Mouse (Mus musculus): ENCODE results near the gene Sult1a1.

The Sult1a1 gene

DNA sequence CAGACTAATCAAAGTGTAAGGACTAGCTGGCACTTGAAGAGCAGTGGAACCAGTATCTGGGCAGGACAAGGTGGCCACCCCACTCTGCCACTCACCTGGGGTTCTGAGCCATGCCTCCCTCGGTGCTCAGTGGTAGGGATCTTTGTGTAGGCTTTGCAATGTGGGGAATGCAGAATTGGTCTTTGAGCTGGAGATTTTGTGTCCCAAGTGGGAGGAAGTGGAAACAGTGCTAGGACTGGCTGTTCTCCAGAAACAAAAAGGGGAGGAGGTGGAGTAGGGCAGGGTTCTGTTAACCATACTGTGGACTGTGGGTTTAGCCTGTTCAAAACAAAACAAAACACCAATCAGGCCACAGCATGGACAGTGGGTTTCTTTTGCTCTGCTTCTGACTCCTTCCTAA lies at the start of gene Sult1a1:
Gene Sult1a1, minus strand, starts transcription at position 226 of the 400 bp plus-strand sequence.
- peak in 1 of 2 experiments; percentile 37 for DNase-seq

DNA sequence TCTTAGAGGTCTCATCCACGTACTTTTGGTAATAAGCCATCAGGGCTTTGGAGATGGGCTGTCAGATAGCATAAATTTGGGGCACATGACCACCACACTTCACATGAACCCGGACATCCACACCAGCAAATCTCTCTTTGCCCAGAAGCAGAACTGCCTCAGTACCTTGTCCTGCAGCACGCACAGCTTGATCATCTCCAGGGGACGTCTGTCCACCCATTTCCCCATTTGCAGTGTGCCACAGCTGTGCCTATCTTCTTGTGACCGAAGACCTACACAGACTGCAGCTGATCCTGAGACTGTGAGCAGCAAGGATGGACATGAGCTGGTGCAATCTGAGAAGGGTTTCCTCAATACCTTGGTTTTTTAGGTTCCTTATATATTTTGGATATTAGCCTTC lies 49.4 kb upstream of the Sult1a1 start:
- no peak for DNase-seq

DNA sequence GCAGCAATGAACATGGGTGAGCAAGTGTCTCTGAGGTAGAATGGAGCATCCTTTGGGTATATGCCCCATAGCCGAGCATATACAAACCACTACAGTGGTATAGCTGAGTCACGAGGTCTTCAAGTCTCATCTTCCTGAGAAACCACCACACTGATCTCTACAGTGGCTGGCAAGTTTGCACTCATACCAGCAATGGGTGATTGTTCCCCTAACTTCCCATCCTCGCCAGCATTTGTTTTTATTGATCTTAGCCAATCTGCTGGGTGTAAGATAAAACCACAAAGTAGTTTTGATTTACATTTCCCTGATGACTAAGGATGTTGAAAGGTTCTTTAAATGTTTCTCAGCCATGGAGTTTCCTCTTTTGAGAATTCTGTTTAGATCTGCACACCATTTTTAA lies 48.8 kb upstream of the Sult1a1 start:
- DNase-seq: no peak

DNA sequence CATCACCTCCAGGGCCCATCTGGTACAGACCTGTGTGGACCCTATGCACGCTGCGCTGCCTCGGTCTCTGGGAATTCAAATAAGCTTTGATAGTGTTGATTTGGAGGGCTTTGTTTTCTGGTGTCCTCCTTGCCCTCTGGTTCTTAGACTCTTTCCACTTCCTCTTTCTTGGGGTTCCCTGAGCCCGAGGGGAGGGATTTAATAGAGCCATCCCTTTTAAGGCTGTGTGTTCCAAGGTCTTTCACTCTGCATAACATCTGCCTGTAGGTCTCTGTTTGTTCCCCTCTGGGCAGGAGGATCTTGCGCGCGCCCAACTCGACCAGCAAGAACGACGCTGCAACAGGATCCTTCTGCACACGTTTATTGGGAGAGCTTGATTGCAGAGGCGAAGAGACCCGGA lies 45.4 kb upstream of the Sult1a1 start:
- no peak for DNase-seq

DNA sequence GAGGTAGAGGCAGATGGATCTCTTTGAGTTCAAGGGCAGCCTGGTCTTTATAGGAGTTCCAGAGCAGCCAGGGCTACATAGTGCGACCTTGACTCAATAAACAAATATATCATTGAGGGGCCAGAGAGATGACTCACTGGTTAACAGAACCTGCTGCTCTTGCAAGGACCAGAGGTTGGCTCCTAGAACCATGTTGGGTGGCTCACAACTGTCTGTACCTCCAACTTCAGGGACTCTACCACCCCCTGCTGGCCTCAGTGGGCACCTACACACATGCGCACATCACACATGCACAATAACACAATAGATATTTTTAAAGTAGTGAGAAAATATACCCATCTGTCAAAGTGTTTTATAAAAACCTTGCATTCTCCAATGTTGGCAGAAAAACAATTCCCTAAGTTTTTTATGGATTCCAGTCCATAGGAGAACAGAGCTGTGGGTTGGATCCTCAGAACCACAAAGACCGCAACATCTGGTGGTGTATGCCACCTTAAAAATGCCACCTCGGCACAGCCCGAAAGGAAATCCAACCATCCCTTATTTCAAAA lies 42.6 kb upstream of the Sult1a1 start:
- DNase-seq: no peak

DNA sequence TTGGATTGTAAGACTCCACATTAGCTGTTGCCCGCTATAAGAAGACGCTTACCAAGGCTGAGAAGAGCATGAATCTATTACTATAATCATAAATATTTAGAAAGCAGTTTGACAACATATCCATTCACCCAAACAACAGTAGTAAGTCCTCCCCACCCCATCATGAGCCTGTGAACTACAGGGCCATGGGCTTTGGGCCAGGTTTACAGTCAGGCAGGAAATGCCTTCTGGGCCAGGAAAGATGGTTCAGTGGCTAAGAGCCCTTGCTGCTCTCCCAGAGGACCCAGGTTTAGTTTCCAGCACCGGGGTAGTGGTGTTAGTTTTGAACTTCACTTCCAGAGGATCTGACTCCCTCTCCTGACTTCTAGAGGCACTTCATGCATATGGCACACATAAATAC lies 41.3 kb upstream of the Sult1a1 start:
- no peak for DNase-seq

DNA sequence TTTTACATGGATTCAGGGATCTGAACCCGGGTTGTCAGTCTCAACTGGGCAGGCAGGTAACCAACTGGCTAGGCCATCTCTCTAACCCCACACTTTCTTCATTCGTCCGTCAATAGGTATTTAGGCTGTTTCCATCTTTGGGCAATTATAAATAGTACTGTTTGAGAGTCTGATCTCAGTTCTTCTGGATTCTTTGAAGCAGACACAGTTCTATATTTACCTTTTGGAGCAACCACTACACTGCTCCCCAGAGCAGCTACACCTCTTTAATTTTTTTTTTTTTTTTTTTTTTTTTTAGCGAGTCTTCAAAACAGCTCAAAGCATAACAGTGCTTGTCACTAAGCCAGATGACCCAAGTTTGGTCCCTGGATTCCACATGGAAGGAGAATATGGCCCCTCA lies 39.4 kb upstream of the Sult1a1 start:
- no peak for DNase-seq

DNA sequence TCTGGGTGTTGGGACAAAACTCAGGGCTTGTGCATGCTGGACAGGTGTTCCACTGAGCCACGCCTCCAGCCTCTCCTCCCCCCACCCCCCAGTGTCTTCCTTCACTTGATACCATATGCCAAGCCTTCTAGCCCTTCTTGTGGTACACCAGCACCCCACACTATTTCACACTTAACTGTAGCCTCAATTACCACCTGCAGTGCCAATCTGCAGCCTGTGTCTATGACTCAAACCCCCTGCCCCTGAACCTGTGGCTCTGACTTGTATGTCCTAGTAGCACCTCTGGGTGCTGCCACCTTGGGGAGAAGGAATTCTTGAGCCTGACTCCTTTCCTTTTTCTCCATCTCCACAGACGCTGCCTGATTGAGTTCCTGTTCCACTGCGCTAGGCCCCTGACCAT lies 35.7 kb upstream of the Sult1a1 start:
- DNase-seq: no peak

DNA sequence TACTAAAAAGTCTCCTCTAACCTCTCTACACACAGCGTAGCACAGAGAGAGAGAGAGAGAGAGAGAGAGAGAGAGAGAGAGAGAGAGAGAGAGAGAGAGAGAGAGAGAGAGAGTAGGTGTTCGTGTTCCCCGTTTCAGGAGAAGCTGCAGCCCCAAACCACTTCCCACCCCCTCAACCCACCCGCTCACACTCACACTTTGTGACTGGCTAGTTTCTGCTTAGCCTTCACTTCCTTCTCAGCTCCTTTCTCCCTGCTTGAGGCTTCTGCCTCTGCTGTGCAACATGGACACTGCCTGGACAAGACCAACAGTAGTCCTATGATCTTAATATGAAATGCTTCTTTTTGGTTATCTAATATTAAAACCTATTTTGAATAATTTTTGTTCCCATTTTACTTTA lies 34.0 kb upstream of the Sult1a1 start:
- no peak for DNase-seq

DNA sequence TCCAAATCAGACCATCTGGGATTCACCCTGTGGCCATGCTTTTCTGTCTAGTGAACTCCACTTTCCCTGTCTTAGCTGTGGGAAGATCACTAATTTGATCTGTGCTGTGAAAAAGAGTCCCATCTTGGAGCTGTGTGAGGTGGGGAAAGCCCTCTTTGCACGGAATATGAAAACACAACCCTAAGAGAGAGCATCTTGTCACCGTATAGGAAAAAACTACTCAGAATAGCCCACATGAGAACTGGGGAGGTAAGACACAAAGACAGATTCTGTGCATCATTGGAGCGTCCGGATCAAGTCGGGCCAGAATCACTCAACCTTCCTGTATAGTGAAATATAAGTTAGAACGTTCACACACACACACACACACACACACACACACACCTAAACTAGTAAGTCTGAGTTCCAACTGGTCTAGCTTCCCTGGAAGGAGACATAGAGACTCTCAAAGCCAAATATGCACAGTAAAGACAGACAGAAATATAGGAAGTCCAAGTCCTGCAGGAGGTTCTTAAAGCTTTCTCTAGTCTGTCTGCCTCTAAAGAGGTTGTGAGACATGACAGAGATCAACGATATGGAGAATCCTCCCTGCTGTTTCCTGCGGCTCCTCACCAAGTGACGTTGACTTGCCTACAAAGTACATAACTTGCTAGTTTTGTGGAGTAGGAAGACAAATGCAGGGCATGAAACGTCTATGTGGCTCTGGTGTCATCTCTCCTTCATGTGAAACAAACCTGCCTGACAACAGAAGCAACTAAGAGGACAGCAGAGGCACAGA lies 32.1 kb upstream of the Sult1a1 start:
- DNase-seq: no peak

DNA sequence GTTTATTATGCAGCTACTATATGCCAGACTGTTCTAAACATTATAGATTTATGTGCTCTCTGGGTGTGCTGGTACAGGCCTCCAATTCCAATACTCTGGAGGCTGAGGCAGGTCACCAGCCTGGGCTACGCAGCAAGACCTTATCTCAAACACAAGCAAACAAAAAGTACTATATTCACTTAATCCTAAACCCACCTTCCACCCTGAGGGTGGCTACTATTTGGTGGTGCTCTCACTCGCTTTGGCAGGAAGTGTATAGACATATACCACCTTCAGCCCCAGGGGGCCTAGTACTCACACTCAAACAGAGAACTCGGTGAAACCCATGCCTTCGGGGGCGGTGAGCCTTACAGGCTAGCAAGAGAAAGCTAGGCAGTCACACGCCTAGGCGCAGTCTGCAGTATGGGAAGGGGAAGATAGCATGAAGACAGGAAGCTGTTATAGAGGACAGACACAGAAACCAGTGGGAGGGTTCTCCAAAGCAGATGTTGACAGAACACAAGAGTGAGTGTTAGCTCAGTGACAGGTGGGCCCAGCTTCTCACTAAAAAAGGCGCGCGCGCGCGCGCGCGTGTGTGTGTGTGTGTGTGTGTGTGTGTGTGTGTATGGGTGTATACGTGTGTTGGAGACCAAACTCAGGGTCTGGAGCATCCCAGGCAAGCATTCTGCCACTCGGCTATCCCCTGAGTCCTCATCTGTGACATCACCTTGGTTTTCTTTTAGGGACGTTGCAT lies 31.4 kb upstream of the Sult1a1 start, which contains the start of gene Coro1a:
Gene Coro1a, minus strand, starts transcription at position 346 of the 733 bp plus-strand sequence.
- DNase-seq: no peak

DNA sequence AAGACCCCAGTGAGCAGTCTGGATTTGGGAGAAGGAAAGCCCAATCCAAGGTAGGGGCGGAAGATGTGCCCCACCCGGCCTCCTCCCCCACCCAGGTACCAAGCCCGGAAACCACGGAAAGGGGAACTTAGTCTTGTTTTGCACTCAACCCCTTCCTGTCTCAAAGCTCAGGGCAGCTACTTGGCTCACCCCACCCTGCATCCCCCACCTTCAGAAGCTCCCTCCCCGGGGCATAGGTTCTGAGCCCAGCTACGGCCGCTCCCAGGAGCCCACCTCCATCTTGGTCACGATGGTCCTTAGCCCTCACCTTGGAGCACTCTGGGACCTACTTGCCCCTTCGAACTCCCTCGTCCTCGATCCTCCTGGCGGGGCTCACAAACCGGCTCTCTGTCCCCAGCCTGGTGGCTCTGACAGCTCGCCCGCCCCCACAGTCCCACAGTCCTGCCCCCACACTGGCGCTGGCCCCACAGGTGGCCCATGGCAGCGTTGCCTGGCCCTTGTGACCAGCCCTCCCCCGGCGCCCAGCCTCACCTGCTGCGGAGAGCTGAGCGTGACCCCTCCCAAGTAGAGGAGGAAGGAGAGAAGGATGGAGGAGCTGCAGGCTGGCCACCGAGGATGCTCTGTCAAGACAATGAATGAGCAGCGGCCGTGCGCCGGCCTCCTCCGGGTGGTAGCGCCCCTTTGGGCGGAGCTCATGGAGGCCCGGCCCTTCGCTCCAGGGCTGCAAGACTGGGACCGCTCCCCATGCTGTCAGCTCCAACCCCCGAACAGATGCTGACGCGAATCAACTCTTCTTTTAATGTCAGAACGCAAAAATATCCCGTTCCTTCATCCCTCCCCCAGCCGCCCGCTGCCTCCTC lies 28.1 kb upstream of the Sult1a1 start:
- DNase-seq: peak; percentile 77 to 84

DNA sequence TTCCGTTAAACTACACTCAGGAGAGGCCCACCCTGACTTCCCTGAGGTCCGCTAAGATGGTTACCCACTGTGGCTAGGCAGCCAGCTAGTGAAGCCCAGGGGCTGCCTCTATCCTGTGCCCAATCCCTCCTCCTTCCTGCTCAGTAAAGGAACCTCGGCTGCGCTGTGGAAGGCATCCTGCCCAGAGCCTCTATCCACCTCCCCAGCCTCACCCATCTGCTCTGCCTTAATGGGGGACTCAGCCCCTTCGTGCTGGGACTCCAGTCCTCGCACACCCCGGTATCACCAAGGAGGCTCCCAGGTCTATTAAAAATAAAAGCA lies 27.5 kb upstream of the Sult1a1 start:
- DNase-seq: no peak

DNA sequence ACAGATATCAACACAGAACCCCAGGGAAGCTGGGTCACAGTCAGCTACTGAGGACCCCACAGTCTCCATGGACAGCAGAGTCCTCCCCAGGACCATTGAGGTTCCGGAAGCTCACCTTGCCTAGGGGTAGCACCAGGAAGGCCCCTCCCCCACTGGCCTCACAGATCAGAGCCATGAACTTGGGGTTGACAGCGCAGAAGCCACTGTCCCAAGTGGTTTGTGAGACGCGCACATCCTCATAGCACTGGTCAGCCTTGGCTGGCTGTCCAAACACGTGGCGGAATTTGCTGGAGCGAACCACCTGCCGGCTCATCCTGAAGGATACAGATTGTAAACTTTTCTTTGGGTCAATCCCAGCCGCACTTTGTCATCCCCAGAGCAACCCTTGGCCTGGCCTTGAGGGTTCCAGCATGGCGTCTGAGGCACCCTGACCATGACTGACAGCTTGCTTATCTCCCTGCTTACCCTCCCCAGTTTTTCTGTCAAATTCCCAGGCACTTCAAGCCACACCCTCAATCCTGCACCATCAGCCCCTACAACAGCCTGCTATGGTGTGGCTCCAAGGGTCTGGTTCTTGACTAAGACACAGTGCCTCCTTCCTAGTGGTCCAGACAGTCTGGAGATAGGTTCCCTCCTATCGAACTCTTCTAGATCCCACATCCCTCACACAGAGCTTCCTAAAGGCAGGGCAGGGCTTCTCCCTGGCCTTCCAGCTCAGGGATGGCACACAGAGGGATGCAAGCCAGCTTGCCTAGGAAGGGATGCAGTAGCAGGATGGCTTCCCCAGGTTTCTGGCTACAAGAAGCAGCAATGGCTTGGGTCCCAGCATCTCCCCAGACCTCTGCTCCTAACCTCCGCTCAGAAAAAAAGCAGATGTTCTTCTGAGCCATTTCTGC lies 26.9 kb upstream of the Sult1a1 start:
- no peak for DNase-seq

DNA sequence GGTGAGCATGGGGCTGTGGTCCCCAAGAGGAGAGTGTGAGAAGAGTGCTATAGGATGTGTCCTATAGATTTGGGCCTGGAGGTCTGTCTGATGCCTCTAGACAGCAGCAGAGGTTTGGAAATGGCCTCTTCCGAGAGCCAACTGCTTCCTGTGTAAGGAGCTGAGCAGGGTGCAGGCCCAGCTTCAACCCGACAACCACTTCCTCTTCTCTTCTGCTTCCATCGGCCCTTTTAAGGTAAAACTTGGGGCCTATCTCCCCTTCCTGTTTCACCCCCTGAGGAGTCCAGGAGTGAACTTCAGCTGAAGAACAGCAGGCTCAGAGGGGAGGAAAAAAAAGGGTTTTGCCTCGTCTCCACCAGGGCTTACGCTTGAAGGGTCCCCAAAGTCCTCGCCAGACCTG lies 26.1 kb upstream of the Sult1a1 start:
- DNase-seq: no peak

DNA sequence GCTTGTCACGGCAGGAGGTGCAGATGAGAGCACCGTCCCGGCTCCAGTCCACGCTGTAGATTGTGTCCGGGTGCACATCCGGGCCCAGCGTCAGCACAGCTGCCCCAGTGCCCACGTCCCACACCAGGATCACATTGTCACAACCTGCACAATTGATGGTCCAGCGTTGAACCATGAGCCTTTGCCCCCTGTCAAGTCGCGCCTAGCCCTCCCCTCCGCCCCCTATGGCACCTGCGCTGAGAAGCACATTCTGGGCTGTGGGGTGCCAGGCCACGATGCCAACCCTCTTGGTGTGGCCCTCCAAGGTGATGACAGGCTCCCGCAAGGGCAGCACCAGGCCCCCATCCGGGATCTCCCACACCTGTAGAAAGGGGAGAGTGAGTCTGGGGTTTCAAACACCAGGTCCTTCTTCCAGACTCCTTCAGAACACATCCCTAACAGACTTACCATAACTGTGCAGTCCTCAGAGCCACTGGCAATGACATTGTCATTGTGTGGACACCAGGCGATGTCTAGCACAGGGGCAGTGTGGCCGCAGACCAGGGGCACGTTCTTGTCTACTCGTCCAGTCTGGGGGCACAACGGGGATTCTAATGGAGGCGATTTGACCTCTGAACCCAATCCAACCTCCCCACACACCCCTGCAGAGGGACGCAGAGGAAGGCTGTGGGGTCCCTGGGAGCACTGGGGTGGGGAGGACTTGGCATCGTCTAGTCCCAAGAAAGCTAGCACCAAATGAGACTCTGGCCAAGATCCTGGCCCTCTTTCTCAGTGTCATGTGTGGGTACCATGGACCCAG lies 25.5 kb upstream of the Sult1a1 start:
- DNase-seq: no peak

DNA sequence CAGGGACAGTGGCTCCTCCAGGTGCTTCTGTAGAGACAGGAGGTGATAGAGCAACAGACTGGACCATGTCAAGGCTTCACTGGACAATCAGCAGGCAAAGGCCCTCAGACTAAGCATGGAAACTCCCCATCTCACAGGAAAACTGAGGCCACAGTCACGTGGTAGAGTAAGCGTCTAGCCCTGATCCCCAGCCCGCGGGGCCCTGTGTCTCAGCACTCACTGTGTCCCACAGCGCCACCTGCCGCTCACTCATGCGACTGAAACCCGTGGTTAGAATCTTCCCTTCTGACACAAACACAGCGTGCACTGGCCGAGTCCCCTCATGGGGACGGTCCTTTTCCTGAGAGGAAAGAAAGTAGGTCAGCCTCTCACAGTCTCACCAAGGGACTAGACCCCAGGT lies 24.8 kb upstream of the Sult1a1 start:
- peak; percentile 95 to 96 for DNase-seq

DNA sequence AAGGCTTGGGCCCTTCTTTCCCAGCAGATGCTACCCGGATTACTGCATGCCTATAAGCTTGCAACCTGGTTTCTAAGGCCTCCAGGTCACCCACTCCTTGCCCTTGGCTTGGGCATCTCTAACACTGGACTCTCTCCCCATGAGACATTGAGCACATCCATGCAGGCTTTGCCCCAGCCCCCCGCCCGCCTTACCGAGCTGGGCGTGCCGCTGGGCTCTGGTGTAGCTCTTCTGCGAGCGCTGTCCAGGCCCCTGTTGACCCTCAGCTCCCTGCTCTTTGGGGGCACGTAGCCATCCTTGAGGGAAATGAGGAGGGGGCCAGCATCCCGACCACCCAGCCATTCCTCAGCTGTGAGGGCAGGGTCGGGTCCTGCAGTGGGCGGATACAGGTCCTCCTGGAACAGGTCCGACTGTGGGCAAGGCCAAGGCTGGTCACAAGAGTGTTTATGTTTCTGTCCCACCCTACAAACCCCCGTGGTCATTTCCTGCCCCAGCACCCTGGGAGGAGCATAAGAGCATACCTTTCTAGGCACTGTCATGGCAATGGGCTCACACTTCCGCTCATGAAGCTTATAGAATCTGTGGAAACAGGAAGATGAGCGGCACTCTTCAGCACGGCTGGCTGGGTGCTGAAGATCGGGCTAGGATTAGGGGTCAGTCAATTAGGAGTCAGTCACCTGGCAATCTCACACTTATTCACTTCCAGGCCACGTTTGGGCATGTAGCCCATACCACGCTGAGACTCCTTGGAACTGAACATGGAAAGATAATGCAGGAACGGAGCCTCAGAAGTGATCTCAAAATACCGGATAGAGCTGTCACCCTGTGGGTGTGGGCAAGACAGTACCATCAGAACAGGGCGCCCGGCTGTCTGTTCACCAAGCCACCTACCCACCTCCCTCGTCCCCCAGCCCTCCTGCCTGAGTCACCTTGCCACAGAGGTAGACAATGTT lies 24.1 kb upstream of the Sult1a1 start:
- DNase-seq: no peak

DNA sequence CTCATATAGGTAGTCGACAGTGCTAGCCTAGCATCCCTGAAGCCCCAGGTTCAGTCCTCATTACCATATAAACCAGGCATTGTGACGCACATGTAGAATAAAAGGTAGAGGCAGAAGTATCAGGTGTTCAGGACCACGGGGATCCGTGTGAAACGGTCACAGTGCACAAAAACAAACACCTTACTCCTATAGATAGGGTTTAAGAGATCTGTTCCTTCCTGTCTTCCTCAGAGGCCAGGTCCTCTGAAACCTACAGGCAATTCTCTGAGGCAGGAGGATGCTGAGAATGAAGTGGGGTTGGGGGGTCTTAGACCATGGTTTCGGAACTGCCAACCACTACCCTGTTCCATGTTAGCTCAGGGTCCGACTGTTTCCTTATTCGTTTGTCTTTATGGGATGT lies 21.6 kb upstream of the Sult1a1 start:
- DNase-seq: no peak

DNA sequence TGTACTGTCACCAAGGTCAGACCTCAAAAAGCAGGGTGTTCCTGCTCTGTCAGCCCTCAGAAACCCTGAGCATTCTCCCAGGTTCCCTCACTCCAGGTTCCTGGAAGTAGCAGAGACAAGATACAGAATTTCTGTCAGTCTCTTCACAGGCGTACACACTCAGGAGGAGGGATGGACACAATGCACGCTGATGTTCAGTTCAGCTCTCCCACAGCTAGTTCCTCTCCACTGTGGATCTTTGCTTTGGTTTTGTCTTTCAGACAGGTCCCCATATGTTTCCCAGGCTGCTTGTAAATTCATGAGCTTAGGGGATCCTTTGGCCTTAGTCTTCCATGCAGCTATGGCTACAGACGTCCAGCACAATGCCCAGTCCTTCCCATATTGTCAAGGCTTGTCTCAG lies 20.7 kb upstream of the Sult1a1 start:
- DNase-seq: no peak
